Mouse (Mus musculus) heart, embryonic 10.5 days (tissue): Measurements from ENCODE around the gene Dhrs7c. TPM values are rescaled to one million over a fixed set of nuclear protein-coding genes. Genes with fewer than 3 reads are reported as not detected.
A peak's percentile ranks its signal among the peaks of the same experiment; 100 is the strongest.

Experiments used
- DNase-seq: peaks from one replicate; pipeline ENCODE4 v3.0.0-alpha.2; 2017; ENCODE audit warnings: low spot score
- H3K27ac ChIP-seq: fragments of 300-500 bp; sonication (generic); 2 replicates; pipeline ENCODE4 v1.5.1; 2016; ENCODE audit warnings: mild to moderate bottlenecking
- H3K27me3 ChIP-seq: fragments of 300-500 bp; sonication (generic); 2 replicates; pipeline ENCODE4 v1.6.1; 2016; ENCODE audit warnings: mild to moderate bottlenecking; ENCODE audit not compliant: poor library complexity, insufficient read depth, severe bottlenecking
- H3K36me3 ChIP-seq: fragments of 300-500 bp; sonication (generic); 2 replicates; pipeline ENCODE4 v1.6.1; 2016; ENCODE audit warnings: mild to moderate bottlenecking, moderate library complexity
- H3K4me1 ChIP-seq: fragments of 300-500 bp; sonication (generic); 2 replicates; pipeline ENCODE4 v1.6.1; 2016; ENCODE audit warnings: mild to moderate bottlenecking
- H3K4me3 ChIP-seq: fragments of 300-500 bp; sonication (generic); 2 replicates; pipeline ENCODE4 v1.5.1; 2016; ENCODE audit warnings: mild to moderate bottlenecking, moderate library complexity
- H3K9me3 ChIP-seq: fragments of 300-500 bp; sonication (generic); 2 replicates; pipeline ENCODE4 v1.6.1; 2016; ENCODE audit warnings: mild to moderate bottlenecking, moderate library complexity
- WGBS: fragments of 180-500 bp; shearing (Covaris S2); methylation state at CpG from one replicate; pipeline ENCODE4 v1.1.7; 2016; 5-methylcytosine and 5-hydroxymethylcytosine counted together
- polyA plus RNA-seq: library from polyadenylated mRNA; unstranded; fragments of >200 nt; fragmentation: Nextera tagmentation; extraction: Ambion mirVana; gene quantifications from 2 replicates; pipeline ENCODE4 v1.2.1, GENCODE M21; 2016

Gene Dhrs7c
- 0.26 TPM in 1 of 2 replicates, not detected in the other for polyA plus RNA-seq

DNA sequence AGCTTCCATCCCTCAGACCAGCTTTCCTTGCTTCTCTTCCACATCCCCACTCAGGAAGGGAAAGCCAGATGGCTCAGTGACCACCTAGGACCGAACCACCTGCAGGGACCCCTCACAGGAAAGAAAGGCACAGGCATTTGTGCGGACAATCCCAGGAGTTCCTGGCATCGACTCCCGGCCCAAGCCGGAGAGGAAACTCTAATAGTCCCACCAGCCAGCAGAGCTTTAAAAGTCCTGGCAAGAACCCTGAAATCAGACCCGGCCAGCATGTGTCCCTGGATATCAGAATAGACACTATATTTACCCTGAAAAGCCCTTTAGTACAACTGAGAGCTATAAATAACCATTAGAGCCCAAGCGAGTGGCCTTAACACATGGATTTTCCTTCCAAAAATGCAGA, at the start of gene Dhrs7c:
Gene Dhrs7c (plus strand): TSS at position 257 of the 400 bp plus-strand sequence.
- WGBS, result 69% methylated on average over 7 of the region's 7 CpGs
- H3K4me1 ChIP-seq, result peaks cover 13% of the 10 kb centered on the region; the same call in 1 of the 2 replicates
- H3K36me3 ChIP-seq, result no peaks in the 10 kb centered on the region
- no peak within 1 kb of the TSS for H3K27ac ChIP-seq
- H3K4me3 ChIP-seq, result no peak within 1 kb of the TSS
- H3K9me3 ChIP-seq, result no peaks in the 10 kb centered on the region
- DNase-seq, result no peak
- no peaks in the 10 kb centered on the region for H3K27me3 ChIP-seq

DNA sequence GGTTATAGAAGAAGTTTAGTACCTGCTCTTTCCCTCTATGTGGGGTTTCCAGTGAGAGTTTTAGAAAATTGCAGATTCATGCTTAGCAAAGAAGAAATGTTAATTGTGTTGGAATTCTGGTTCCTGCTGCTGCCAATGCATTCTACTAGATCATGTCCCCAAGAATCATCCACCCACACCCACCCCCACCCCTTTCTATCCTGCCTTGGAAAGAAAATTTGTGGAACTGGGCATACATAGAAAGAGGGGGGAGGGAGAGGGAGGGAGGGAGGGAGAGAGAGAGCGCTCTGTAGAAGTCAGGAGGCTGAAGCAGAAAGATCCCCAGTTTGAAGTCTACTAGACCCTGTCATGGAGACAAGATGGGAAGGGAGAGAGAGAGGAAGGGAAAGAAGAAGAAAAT, 41.7 kb upstream of the Dhrs7c start:
- no peaks in the 10 kb centered on the region for H3K9me3 ChIP-seq
- peaks cover 7% of the 10 kb centered on the region; the same call in 1 of the 2 replicates for H3K27me3 ChIP-seq
- H3K27ac ChIP-seq, result no peak overlapping the region
- H3K4me3 ChIP-seq, result no peak overlapping the region
- WGBS, result 100% methylated on average over 1 of the region's 1 CpGs
- no peaks in the 10 kb centered on the region for H3K36me3 ChIP-seq
- no peaks in the 10 kb centered on the region for H3K4me1 ChIP-seq
- DNase-seq, result no peak

DNA sequence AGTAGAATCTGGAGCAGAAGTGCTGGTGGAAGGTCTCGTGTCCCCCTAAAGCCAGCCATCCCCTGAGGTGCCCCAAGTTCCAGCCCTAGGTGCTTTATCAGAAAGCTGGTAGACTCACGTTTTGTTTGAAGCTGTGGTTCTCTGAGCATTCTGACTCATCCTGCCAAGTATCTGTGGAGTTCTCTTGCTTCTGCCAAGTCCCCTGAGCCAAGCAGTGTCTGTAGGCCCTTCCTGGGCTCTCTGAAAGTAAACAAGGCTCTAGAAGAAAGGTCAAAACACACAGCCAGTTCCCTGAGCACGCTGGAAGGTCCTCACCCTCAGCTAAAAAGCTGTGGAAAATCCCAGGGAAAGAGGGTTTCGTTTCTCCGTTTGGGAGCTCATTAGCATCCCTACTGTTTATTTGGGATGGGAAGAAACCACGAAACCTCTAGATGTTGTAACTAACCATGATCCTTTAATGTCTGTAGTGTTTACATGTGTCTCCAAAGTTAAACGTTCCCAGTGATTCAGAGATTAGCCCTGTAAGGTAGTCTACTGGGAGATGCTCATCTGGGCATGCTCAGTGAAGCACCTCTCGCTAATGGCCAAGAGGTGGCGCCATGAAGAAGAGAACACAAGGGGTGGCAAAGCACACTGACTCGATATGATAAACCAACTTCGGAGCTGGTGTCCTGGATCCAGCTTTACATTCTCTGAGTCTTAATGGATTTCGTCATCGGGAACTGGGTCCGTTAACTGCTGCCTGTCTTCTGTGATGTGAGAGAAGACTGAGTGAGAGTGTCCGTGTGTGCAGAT, 40.4 kb upstream of the Dhrs7c start:
- Histone ChIP-seq H3K36me3 (no peaks in the 10 kb centered on the region), H3K9me3 (no peaks in the 10 kb centered on the region), H3K4me1 (no peaks in the 10 kb centered on the region), H3K27me3 (peaks cover 7% of the 10 kb centered on the region; the same call in 1 of the 2 replicates), H3K27ac (no peak overlapping the region), H3K4me3 (no peak overlapping the region)
- 62% methylated on average over 15 of the region's 15 CpGs for WGBS
- DNase-seq, result no peak

DNA sequence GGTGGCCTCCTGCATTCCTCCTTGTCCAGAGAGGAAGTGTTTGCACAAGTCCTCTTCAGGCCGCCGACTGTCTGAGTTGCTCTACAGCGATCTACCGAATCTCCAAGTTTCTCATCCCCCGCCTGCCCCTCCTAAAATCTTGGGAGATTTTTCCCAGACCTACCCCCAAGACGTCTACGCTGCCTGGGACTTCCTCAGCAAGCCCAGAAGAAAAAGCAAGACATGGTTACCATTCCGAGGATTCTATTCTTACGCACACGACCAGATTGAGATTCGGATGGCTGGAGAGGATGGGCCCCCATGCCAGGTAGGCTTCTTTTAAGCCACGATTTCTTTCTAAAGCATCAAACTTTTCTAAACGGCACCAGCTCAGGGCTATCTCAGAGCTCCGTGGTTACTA, 26.9 kb upstream of the Dhrs7c start, which contains the start of gene Glp2r:
Gene Glp2r (minus strand): TSS at position 101 of the 400 bp plus-strand sequence.
- WGBS, result 77% methylated on average over 14 of the region's 14 CpGs
- H3K4me1 ChIP-seq, result no peaks in the 10 kb centered on the region
- no peaks in the 10 kb centered on the region for H3K36me3 ChIP-seq

DNA sequence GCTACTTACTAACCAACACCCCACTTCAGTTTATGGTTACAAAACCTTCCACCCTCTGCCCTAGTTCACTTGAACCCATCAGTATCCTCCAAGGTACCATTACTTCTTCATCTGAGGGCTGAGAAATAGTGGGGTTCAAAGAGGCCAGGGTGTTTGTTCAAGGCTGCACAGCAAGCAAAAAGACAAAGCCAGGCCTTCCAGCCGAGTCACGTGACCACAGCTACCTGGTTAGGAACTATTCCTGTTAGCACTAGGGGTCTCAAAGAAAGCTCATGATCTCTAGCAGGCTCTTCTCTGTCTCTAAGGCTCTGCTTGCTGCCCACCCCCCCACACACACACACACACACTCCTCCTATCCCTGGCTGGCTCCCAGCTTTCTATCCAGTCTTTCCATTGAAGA, 26.3 kb upstream of the Dhrs7c start:
- H3K4me3 ChIP-seq, result no peak overlapping the region
- H3K9me3 ChIP-seq, result no peaks in the 10 kb centered on the region
- H3K36me3 ChIP-seq, result no peaks in the 10 kb centered on the region
- 0 out of 2 replicates have a peak, but pooled peaks cover 9% of the 10 kb centered on the region for H3K27me3 ChIP-seq
- no peaks in the 10 kb centered on the region for H3K4me1 ChIP-seq
- no peak overlapping the region for H3K27ac ChIP-seq
- WGBS, result 80% methylated on average over 2 of the region's 2 CpGs
- no peak for DNase-seq

More for the DNA sequence above, 26.9 kb upstream of the Dhrs7c start, which contains the start of gene Glp2r:
- Histone ChIP-seq H3K27ac (no peak within 1 kb of the TSS), H3K4me3 (no peak within 1 kb of the TSS), H3K9me3 (no peaks in the 10 kb centered on the region), H3K27me3 (0 out of 2 replicates have a peak, but pooled peaks cover 9% of the 10 kb centered on the region)
- DNase-seq, result no peak

DNA sequence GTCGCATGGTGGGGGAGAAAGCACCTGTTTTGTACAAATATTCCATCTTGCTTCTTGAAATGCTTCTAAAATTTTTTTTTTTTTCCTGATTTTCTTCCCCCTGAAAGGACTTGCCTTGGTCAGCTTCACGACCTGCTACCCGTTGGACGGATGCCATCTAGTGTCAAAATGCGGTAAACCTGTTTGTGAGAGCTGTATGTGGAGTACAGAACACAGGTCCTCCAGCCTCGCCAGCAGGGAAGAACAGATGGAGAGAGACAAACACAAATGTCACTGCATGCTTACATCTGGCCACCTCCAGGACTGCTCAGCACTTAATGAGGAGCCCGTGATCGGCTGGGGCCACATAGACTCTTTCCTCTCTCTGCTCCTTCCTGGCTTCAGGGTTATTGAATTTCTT, 25.4 kb upstream of the Dhrs7c start:
- H3K9me3 ChIP-seq, result no peaks in the 10 kb centered on the region
- H3K36me3 ChIP-seq, result no peaks in the 10 kb centered on the region
- no peak overlapping the region for H3K27ac ChIP-seq
- H3K4me1 ChIP-seq, result no peaks in the 10 kb centered on the region
- H3K4me3 ChIP-seq, result no peak overlapping the region
- DNase-seq, result no peak
- 26% methylated on average over 8 of the region's 8 CpGs for WGBS
- H3K27me3 ChIP-seq, result 0 out of 2 replicates have a peak, but pooled peaks cover 9% of the 10 kb centered on the region

DNA sequence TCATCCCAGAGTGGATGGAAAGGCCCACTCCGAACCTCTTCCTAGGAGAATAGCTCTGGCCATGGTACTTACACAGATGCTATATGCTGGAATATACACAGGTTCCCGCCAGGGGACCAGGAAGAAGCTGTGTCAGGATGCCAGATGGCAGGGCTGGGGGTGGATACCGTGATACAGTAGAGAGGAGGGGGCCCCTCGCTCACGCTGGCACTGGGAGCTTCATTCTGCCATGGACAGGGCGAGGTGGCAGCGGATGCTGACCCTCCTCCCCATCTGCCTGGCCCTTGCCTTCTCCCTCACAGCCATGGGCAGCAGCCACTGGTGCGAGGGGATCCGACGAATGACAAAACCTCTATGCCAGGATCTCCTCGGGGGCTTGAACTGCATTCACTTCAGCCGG, 23.6 kb upstream of the Dhrs7c start, which contains the start of gene Gsg1l2:
Gene Gsg1l2 (plus strand): TSS at position 230 of the 400 bp plus-strand sequence.
- Histone ChIP-seq H3K27me3 (0 out of 2 replicates have a peak, but pooled peaks cover 9% of the 10 kb centered on the region), H3K27ac (no peak within 1 kb of the TSS), H3K9me3 (no peaks in the 10 kb centered on the region), H3K4me1 (no peaks in the 10 kb centered on the region), H3K4me3 (no peak within 1 kb of the TSS), H3K36me3 (no peaks in the 10 kb centered on the region)
- WGBS, result 82% methylated on average over 12 of the region's 12 CpGs
- no peak for DNase-seq

DNA sequence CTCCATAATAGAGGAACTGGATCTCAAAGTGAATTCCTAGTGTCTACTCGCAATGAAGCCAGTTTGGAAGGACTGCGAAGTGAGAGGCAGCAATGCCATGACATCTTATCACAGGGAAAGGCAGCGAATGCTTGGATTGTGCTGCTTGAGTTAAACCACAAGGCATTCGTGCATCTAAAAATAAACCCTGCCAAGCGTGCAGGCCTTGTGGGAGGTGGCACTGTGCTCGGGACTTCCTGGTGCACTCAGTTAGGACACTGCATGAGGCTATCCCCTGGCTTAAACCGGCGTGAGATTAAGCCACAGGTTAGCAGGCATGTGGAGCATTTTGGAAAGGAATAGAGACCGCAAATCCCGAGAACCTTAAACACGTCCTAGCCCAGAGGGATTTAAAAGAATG, 7.8 kb upstream of the Dhrs7c start:
- WGBS, result 43% methylated on average over 11 of the region's 11 CpGs
- Histone ChIP-seq H3K36me3 (no peaks in the 10 kb centered on the region), H3K27ac (peak overlapping the region; percentile 81), H3K4me1 (peaks cover 17% of the 10 kb centered on the region), H3K4me3 (no peak overlapping the region), H3K9me3 (no peaks in the 10 kb centered on the region), H3K27me3 (no peaks in the 10 kb centered on the region)
- DNase-seq, result peak; percentile 83

DNA sequence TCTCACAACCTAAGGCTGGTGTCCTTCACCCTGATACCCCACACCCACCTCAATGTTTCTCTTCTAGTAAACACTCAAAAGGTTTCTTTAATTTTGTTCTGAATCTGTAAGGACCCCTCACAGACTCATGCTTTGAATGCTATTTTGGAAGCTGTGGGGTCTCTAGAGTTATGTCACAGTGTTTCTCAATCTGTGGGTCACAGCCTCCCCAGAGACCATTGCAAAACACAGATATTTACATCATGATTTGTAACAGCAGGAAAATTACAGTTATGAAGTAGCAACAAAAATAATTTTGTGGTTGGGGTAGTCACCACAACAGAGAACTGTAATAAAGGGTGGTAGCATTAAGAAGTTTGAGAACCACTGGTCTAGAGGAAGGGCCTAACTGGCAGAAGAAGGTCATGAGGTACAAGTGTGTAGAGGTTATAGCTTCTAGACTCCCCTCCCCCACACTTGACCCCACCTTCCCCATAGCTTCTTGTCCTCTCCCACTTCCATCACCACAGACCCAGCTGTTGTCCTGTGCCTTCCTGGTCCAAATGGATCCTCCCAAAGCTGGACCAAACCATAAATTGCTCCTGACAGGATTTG, 2.2 kb downstream of the Dhrs7c start:
- Histone ChIP-seq H3K27me3 (no peaks in the 10 kb centered on the region), H3K36me3 (no peaks in the 10 kb centered on the region), H3K9me3 (no peaks in the 10 kb centered on the region), H3K27ac (no peak overlapping the region), H3K4me3 (no peak overlapping the region), H3K4me1 (peaks cover 13% of the 10 kb centered on the region; the same call in 1 of the 2 replicates)
- DNase-seq, result no peak

DNA sequence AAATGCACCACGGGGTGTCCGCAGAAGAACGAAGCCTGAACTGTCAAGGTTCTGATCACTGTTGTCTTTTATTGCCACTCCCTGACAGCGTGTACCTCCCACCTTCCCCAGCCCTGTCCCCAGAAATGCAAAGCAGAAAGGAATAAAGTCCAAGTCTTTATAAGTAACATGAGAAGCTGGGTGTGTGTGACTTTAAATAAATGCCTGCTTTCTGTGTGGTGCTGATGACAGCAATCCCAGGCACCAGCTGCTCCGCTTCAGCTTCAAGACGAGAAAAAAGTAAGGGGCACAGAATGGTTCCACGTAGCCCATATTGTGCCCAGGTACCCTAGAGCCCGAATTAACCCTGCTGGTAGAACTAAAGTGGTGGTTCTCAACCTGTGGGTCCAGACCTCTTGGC, 3.2 kb downstream of the Dhrs7c start:
- no peaks in the 10 kb centered on the region for H3K27me3 ChIP-seq
- DNase-seq, result no peak
- no peak overlapping the region for H3K4me3 ChIP-seq
- no peaks in the 10 kb centered on the region for H3K36me3 ChIP-seq
- no peaks in the 10 kb centered on the region for H3K9me3 ChIP-seq
- WGBS, result 66% methylated on average over 8 of the region's 8 CpGs
- H3K4me1 ChIP-seq, result peaks cover 13% of the 10 kb centered on the region; the same call in 1 of the 2 replicates
- no peak overlapping the region for H3K27ac ChIP-seq

DNA sequence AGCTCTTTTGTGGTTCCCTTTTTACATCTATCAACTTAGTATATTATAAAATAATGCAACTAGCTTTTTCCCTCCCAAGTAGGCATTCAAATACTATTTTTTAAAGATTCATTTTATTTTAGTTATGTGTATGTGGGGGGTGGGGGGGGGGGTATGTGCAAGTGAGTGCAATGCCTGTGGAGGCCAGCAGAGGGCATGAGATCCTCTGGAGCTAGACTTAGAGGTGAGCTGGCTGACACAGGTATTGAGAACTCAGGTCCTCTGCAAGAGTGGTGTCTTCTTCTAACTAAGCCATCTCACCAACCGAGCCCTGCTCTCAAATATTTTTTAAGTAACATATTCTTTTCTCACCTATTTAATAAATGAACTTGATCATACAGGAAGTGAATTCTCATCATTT, 7.6 kb downstream of the Dhrs7c start:
- H3K27me3 ChIP-seq, result no peaks in the 10 kb centered on the region
- WGBS, result 85% methylated on average over 1 of the region's 1 CpGs
- DNase-seq, result no peak
- no peak overlapping the region for H3K4me3 ChIP-seq
- no peak overlapping the region for H3K27ac ChIP-seq
- no peaks in the 10 kb centered on the region for H3K36me3 ChIP-seq
- peaks cover 8% of the 10 kb centered on the region; the same call in 1 of the 2 replicates for H3K4me1 ChIP-seq
- no peaks in the 10 kb centered on the region for H3K9me3 ChIP-seq

DNA sequence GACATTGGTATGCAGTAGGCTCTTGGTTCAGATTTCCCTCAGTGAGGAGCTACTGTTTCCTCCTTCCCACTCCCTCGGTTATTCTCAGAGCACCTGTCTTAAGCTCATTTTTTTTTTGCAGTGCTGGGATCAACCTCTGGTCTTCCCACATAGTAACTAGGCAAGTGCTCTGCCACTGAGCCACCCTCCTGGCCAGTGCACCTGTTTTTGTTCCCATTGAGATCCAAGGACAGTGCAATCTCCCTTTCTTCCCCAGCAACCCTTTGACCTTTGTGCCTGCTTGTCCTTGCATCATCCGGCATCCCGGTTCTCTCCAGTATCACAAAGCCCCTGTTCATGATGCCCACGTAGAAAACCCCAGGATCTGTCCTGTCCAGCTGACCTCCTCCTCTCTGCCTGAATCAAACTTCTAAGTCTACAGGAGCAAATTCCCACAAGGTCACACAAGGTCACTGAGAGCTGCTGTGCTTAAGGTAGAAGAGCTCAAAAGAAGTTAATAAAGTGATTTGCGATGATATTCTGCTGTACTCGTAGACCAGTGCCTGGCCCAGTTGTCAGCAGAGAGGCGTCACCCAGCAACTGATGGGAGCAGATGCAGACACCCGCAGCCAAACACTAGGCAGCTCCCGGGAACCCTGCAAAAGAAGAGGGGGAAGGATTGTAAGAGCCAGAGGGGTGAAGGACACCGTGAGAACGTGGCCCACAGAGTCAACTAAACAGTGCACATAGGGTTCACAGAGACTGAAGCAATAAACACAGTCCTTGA, 9.0 kb downstream of the Dhrs7c start:
- Histone ChIP-seq H3K9me3 (no peaks in the 10 kb centered on the region), H3K27me3 (no peaks in the 10 kb centered on the region), H3K36me3 (no peaks in the 10 kb centered on the region), H3K4me3 (no peak overlapping the region), H3K4me1 (0 out of 2 replicates have a peak, but pooled peaks cover 6% of the 10 kb centered on the region), H3K27ac (no peak overlapping the region)
- no peak for DNase-seq
- WGBS, result 77% methylated on average over 11 of the region's 11 CpGs
